Comparison of ENCODE assay signal across 8 mouse cellular contexts in the genomic region with DNA sequence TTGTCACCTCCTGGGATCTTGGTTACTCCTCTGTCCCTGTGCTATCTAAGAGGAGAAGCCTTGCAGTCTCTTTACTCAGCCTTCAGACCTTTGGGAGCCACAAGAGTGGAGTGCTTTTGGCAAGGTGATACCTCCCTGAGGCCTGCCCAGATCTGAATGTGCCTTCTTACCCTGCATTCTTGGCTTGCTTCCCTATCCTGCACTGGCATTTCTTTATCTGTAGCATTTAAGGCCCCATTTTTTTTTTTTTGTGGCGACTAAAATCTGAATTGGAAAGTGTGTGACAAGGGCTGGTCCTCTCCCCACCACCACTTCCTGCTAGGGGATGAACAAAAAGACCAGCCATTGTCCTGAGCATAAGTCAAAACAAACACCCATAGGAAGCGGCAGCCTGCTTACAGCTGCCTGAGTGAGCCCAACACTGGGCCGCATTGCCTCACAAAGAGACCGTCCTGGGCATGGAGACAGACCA.
A peak's percentile ranks its signal among the peaks of the same experiment; 100 is the strongest.
DNase-seq lines count a peak whose midpoint lies in the region; ATAC-seq lines count a peak whose summit lies in the region.

No protein-coding gene starts in this region.

- peak overlapping the region; percentile 53 for H3K4me2 ChIP-seq in heart, embryonic 14.5 days (ENCODE audit: low read length)
- H3K4me2 ChIP-seq in midbrain, embryonic 12.5 days (replicated peaks): peak overlapping the region; percentile 37

- H3K27ac ChIP-seq in heart, embryonic 14.5 days (replicated peaks in 1 of 2; ENCODE audit: control insufficient read depth in 1 of 2, insufficient read depth in 1 of 2, low read depth in 2 of 2, low read length in 2 of 2): peak overlapping the region; percentile 42 to 87
- peak overlapping the region; percentile 88 for H3K27ac ChIP-seq in midbrain, embryonic 12.5 days (replicated peaks)

- H3K36me3 ChIP-seq in heart, embryonic 14.5 days (ENCODE audit: control insufficient read depth, insufficient read depth, low read length): no peaks in the 10 kb centered on the region
- 0 out of 2 replicates have a peak, but pooled peaks cover 3% of the 10 kb centered on the region for H3K36me3 ChIP-seq in midbrain, embryonic 12.5 days

- WGBS in heart, embryonic 14.5 days: 41% methylated on average over 4 of the region's 4 CpGs
- 14% methylated on average over 4 of the region's 4 CpGs for WGBS in midbrain, embryonic 12.5 days

- H3K9ac ChIP-seq in heart, embryonic 14.5 days (ENCODE audit: low read length): no peak overlapping the region
- peak overlapping the region; percentile 21; the same call in 1 of the 2 replicates for H3K9ac ChIP-seq in midbrain, embryonic 12.5 days (replicated peaks)

- H3K4me1 ChIP-seq in heart, embryonic 14.5 days (ENCODE audit: control insufficient read depth in 2 of 2, insufficient read depth in 2 of 2, low read length in 2 of 2): peaks cover 16 to 40% of the 10 kb centered on the region in 2 experiments
- H3K4me1 ChIP-seq in midbrain, embryonic 12.5 days: peaks cover 57% of the 10 kb centered on the region

- peak; percentile 24 for DNase-seq in cerebellum, adult 11 months
- DNase-seq in cerebellum, adult 8-10 months: no peak
- peak; percentile 18 for DNase-seq in c-Kit-positive CD71-positive TER-119-positive erythroid progenitor cells, embryonic 14.5 days (ENCODE audit: low spot score)
- DNase-seq in kidney, postnatal 25 days: peak; percentile 46 to 65
- no peak for DNase-seq in right cerebral cortex, adult 2 months (ENCODE audit: low spot score in 2 of 2)
- no peak for DNase-seq in left cerebral cortex, adult 18-20 months (ENCODE audit: low spot score in 2 of 2)

- no peak overlapping the region for H3K4me3 ChIP-seq in heart, embryonic 14.5 days (ENCODE audit: control insufficient read depth in 1 of 2, insufficient read depth in 1 of 2, low read depth in 1 of 2, low read length in 2 of 2)
- H3K4me3 ChIP-seq in midbrain, embryonic 12.5 days: no peak overlapping the region

- no peaks in the 10 kb centered on the region for H3K27me3 ChIP-seq in heart, embryonic 14.5 days (ENCODE audit: control insufficient read depth, insufficient read depth, low read length)
- H3K27me3 ChIP-seq in midbrain, embryonic 12.5 days: no peaks in the 10 kb centered on the region

- H3K9me3 ChIP-seq in heart, embryonic 14.5 days (ENCODE audit: control insufficient read depth, low read length): no peaks in the 10 kb centered on the region
- H3K9me3 ChIP-seq in midbrain, embryonic 12.5 days: no peaks in the 10 kb centered on the region

- ATAC-seq in heart, embryonic 14.5 days (ENCODE audit: insufficient number of reproducible peaks, insufficient read depth, low FRiP score, low read depth): peak; percentile 47; the same call in 1 of the 2 replicates
- ATAC-seq in midbrain, embryonic 12.5 days (ENCODE audit: low FRiP score, low read depth): peak; percentile 63

Comparison
In these comparisons a context has a peak if more than half of its experiments do, and no peak if none do; other contexts are left out.
1. DNase-seq: peak in cerebellum, adult 11 months (single experiment), c-Kit-positive CD71-positive TER-119-positive erythroid progenitor cells, embryonic 14.5 days (single experiment) and kidney, postnatal 25 days (2 of 2); none in cerebellum, adult 8-10 months (single experiment), right cerebral cortex, adult 2 months (0 of 2) and left cerebral cortex, adult 18-20 months (0 of 2).